Mouse (Mus musculus) Patski (cell line): ENCODE measurements at regions not wholly inside any gene's neighbourhood (a gene's known extent, or its start where the extent isn't known, plus 50 kb on each side); places are given as distances from the start of the nearest gene placed in this dataset.

ENCODE experiments used
- ATAC-seq: fragments of 100-300 bp; one replicate; pipeline ENCODE4 v1.8.0; 2021
- CTCF ChIA-PET: fragments of 350-600 bp; sonication (Branson Sonifier 250); formaldehyde crosslinking; loops from one replicate; lab custom pipeline; 2022; ENCODE audit warnings: inconsistent platforms; lab: Charles Lee
- POLR2A ChIA-PET: fragments of 350-600 bp; sonication (Branson Sonifier 250); formaldehyde crosslinking; loops from one replicate; lab custom pipeline; 2022; ENCODE audit warnings: antibody characterized with exemption, inconsistent platforms; lab: Charles Lee
- DNase-seq: peaks from one replicate; pipeline ENCODE4 v3.0.0-alpha.2; 2011; ENCODE audit warnings: low read depth, low spot score
- H3K27me3 ChIP-seq: fragments of 371-371 bp; one replicate; pipeline ENCODE4 v1.5.1; 2021
- CTCF ChIP-seq: fragments of 100-300 bp; IDR thresholded peaks from one replicate; pipeline ENCODE4 v1.5.1; 2021
- in situ Hi-C: fragments of 300-500 bp; cut with MboI; formaldehyde crosslinking; loops from 3 replicates; pipeline ENCODE4 v1.11.1; 2018; ENCODE audit warnings: low pct_unique_long_range_greater_than_20kb, mixed read lengths

DNA sequence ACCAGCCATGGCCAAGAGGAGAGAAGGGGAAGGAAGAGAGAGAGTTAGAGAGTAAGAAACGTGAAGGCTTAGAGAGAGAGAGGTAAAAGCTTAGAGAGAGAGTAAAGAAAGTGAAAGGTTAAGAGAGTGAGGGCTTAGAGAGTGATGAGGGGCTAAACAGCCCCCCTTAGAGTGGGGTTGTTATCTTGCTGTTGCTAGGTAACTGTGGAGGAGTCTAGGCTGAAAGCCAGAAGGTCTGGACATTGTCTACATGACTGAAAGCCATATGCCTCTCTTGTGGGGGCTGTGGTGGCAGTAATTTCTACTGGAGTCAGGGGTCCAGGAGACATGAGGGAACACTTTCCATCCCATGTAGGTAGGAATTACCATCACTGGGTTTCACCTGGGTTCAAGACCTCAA is 542.6 kb upstream of the Gprin3 start:
- no peaks in the 10 kb centered on the region for H3K27me3 ChIP-seq
- ATAC-seq (no peak), DNase-seq (no peak)
- ChIA-PET POLR2A (no interaction called here), CTCF (no interaction called here)
- in situ Hi-C loops, result no loop called here
- TF ChIP-seq CTCF, result no peak

DNA sequence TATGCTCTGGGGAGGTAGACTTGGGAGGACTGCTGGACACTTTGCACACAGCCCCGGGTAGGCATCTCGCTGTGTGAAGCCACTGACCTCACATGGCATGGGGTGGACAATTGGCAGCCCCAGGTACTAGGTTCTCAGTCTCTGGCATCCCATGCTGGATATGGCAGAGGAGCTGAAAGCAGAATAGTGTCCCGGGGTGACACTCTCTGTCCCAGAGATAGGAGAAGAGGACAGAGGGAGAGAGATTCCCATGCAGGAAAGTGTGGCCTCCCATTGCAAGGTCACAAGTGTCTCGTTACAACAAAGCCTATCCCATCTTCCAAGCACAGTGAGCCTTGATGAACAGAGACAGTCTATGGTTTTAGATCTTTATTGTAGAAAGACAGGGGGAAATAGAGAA is 542.1 kb upstream of the Gprin3 start:
- CTCF ChIA-PET, result no interaction called here
- POLR2A ChIA-PET, result no interaction called here
- no peaks in the 10 kb centered on the region for H3K27me3 ChIP-seq
- DNase-seq (no peak), ATAC-seq (no peak)
- in situ Hi-C loops, result no loop called here
- no peak for TF ChIP-seq CTCF

DNA sequence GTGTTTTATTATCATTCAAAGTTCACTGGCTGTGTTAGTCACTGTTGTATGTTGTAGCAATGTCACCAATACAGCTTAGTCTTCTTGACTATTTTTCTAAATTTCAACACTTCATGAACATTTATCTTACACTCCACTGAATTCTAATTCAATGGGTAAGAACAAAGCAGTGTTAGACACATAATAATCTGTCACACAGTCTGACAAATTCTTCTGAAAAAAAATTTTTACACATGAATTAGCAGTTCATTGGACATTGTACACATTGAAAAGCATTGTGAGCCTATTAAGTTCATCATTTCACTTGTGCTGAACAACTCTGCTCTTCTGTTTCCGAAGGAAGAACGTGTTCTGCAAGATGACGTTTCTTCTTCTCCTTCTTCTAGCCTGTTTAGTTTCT is 509.0 kb upstream of the Gprin3 start:
- no peak for TF ChIP-seq CTCF
- no peaks in the 10 kb centered on the region for H3K27me3 ChIP-seq
- ChIA-PET POLR2A (no interaction called here), CTCF (no interaction called here)
- in situ Hi-C loops, result no loop called here
- no peak for ATAC-seq
- no peak for DNase-seq

DNA sequence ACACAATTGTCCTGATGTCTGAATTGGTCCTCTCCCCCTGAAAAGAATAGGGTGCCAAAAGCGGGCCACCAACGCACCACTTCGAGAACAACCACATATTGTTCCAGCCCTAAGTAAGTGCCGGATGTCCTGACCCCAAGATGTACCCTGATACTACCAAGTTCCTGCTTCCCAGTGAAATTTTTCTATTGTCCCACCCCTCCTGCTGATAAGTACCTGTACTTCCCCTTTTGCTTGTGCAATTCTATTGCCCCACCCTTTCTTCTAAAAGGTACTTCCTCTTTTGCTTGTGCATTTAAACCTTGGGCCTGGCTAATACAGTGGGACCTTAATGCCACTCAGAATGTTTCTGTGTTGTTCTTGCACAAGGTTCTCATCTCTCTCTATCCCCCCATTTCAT is 473.7 kb upstream of the Gprin3 start:
- ATAC-seq, result no peak
- CTCF ChIA-PET, result no interaction called here
- POLR2A ChIA-PET, result no interaction called here
- TF ChIP-seq CTCF, result no peak
- H3K27me3 ChIP-seq, result no peaks in the 10 kb centered on the region
- no peak for DNase-seq
- in situ Hi-C loops, result loop anchor here (5.0 kb wide), 1 partner anchor 252 kb away; no protein-coding TSS in a partner anchor
